Mouse (Mus musculus): ENCODE data around the gene Fate1.
"Not testable (repeated sequence)": the region's sequence is repeated elsewhere in the genome, so short reads cannot be mapped to it uniquely, and the experiment has no call there.

Fate1 gene

GRCm38 (mm10) chrX:71972686-71973085, at the start of gene Fate1:
TSS of gene Fate1 (plus strand) at chrX:71972986.
- DNase-seq (ENCODE audit: low read depth in 1 of 2, low spot score in 2 of 2), result no peak

GRCm38 (mm10) chrX:71946631-71947030, 26.2 kb upstream of the Fate1 start:
- DNase-seq (ENCODE audit: low read depth in 1 of 2, low spot score in 2 of 2), result no peak

GRCm38 (mm10) chrX:71958366-71958765, 14.4 kb upstream of the Fate1 start:
- DNase-seq (ENCODE audit: low read depth in 1 of 2, low spot score in 2 of 2), result no peak

- no peak for DNase-seq (ENCODE audit: low read depth in 1 of 2, low spot score in 2 of 2)
Measured at GRCm38 (mm10) chrX:71962073-71963051, 10.4 kb upstream of the Fate1 start, which contains the start of gene Prrg3. TSS of gene Prrg3 (plus strand) at chrX:71962624.

GRCm38 (mm10) chrX:71963275-71963912, 9.4 kb upstream of the Fate1 start:
- no peak for DNase-seq (ENCODE audit: low read depth in 1 of 2, low spot score in 2 of 2)

- no peak for DNase-seq (ENCODE audit: low read depth in 1 of 2, low spot score in 2 of 2)
Measured at GRCm38 (mm10) chrX:71968216-71968615, 4.6 kb upstream of the Fate1 start.

GRCm38 (mm10) chrX:71968816-71969215, 4.0 kb upstream of the Fate1 start:
- no peak for DNase-seq (ENCODE audit: low read depth in 1 of 2, low spot score in 2 of 2)

- no peak for DNase-seq (ENCODE audit: low read depth in 1 of 2, low spot score in 2 of 2)
Measured at GRCm38 (mm10) chrX:71971325-71971724, 1.5 kb upstream of the Fate1 start.

GRCm38 (mm10) chrX:71977681-71978080, 4.9 kb downstream of the Fate1 start:
- DNase-seq (ENCODE audit: low read depth in 1 of 2, low spot score in 2 of 2), result not testable (repeated sequence)

GRCm38 (mm10) chrX:71980443-71980842, 7.7 kb downstream of the Fate1 start:
- no peak for DNase-seq (ENCODE audit: low read depth in 1 of 2, low spot score in 2 of 2)

GRCm38 (mm10) chrX:71981322-71981721, 8.5 kb downstream of the Fate1 start:
- DNase-seq (ENCODE audit: low read depth in 1 of 2, low spot score in 2 of 2), result no peak

GRCm38 (mm10) chrX:71983205-71983604, 10.4 kb downstream of the Fate1 start:
- no peak for DNase-seq (ENCODE audit: low read depth in 1 of 2, low spot score in 2 of 2)

GRCm38 (mm10) chrX:71983775-71984174, 11.0 kb downstream of the Fate1 start:
- DNase-seq (ENCODE audit: low read depth in 1 of 2, low spot score in 2 of 2), result no peak

GRCm38 (mm10) chrX:71991549-71991948, 18.8 kb downstream of the Fate1 start, which contains the start of gene Cnga2:
TSS of gene Cnga2 (plus strand) at chrX:71991849.
- DNase-seq (ENCODE audit: low read depth in 1 of 2, low spot score in 2 of 2), result no peak

- DNase-seq (ENCODE audit: low read depth in 1 of 2, low spot score in 2 of 2), result no peak
Measured at GRCm38 (mm10) chrX:71995972-71996371, 23.2 kb downstream of the Fate1 start.

- DNase-seq (ENCODE audit: low read depth in 1 of 2, low spot score in 2 of 2), result no peak
Measured at GRCm38 (mm10) chrX:72009930-72010329, 37.1 kb downstream of the Fate1 start.

GRCm38 (mm10) chrX:72012236-72012635, 39.5 kb downstream of the Fate1 start:
- no peak for DNase-seq (ENCODE audit: low read depth in 1 of 2, low spot score in 2 of 2)

- no peak for DNase-seq (ENCODE audit: low read depth in 1 of 2, low spot score in 2 of 2)
Measured at GRCm38 (mm10) chrX:72012804-72013203, 40.0 kb downstream of the Fate1 start.

- no peak for DNase-seq (ENCODE audit: low read depth in 1 of 2, low spot score in 2 of 2)
Measured at GRCm38 (mm10) chrX:72022241-72022640, 49.5 kb downstream of the Fate1 start.

- no peak for DNase-seq (ENCODE audit: low read depth in 1 of 2, low spot score in 2 of 2)
Measured at GRCm38 (mm10) chrX:72022750-72023398, 50.1 kb downstream of the Fate1 start.

GRCm38 (mm10) chrX:72023542-72023941, 50.8 kb downstream of the Fate1 start:
- DNase-seq (ENCODE audit: low read depth in 1 of 2, low spot score in 2 of 2), result no peak

Data from monocyte, adult 2 months (primary cell).